Mouse (Mus musculus) bone marrow, adult 2 months (tissue): ENCODE data around the gene Rgs3. TPM values are rescaled to one million over a fixed set of nuclear protein-coding genes. Genes with fewer than 3 reads are reported as not detected.

Experiments used
- H3K27ac ChIP-seq: fragments of 200-500 bp; 2 replicates; pipeline ENCODE4 v1.5.1; 2012; ENCODE audit warnings: low read depth, mild to moderate bottlenecking, control low read depth, inconsistent platforms, low read length; ENCODE audit not compliant: control insufficient read depth, poor library complexity, insufficient read depth
- H3K4me1 ChIP-seq: fragments of 200-500 bp; 2 replicates; pipeline ENCODE4 v1.6.1; 2011; ENCODE audit warnings: low read length; ENCODE audit not compliant: control insufficient read depth, insufficient read depth
- H3K4me3 ChIP-seq: fragments of 200-500 bp; replicated peaks from 2 replicates; pipeline ENCODE3; 2011; ENCODE audit warnings: mild to moderate bottlenecking, low read depth, low read length, control low read depth; ENCODE audit not compliant: control insufficient read depth
- CTCF ChIP-seq: fragments of 200-500 bp; IDR thresholded peaks from 2 replicates; pipeline ENCODE4 v1.5.1; 2011; ENCODE audit warnings: low read length, control low read depth; ENCODE audit not compliant: control insufficient read depth, insufficient read depth
- POLR2A ChIP-seq: fragments of 200-500 bp; IDR thresholded peaks from 2 replicates; pipeline ENCODE4 v1.6.1; 2011; ENCODE audit warnings: low read depth, mild to moderate bottlenecking, control low read depth, low read length, borderline replicate concordance; ENCODE audit not compliant: control insufficient read depth
- WGBS: fragments of 180-500 bp; shearing (Covaris S2); methylation state at CpG from one replicate; pipeline ENCODE4 v1.1.7; 2018; 5-methylcytosine and 5-hydroxymethylcytosine counted together
- polyA plus RNA-seq: library from polyadenylated mRNA; stranded (reverse); fragments of >200 nt; gene quantifications from 2 replicates; pipeline ENCODE4 v1.2.4, GENCODE M21; 2011; ENCODE audit warnings: low replicate concordance; ENCODE audit not compliant: missing spikeins, insufficient read depth, insufficient read length

The Rgs3 gene
- polyA plus RNA-seq, 1 experiment: 27.0 TPM

GRCm38 (mm10) chr4:62527655-62528054, 32.0 kb upstream of the Rgs3 start:
- H3K27ac ChIP-seq: no peak overlapping the region
- 49% methylated on average over 4 of the region's 4 CpGs for WGBS
- TF ChIP-seq CTCF (no peak), POLR2A (no peak)
- no peaks in the 10 kb centered on the region; the same call in 1 of the 2 replicates for H3K4me1 ChIP-seq
- H3K4me3 ChIP-seq: no peak overlapping the region

GRCm38 (mm10) chr4:62533729-62534128, 25.9 kb upstream of the Rgs3 start:
- Histone ChIP-seq H3K4me3 (no peak overlapping the region), H3K4me1 (no peaks in the 10 kb centered on the region), H3K27ac (no peak overlapping the region)
- TF ChIP-seq POLR2A (no peak), CTCF (no peak)
- 76% methylated on average over 6 of the region's 6 CpGs for WGBS

- Histone ChIP-seq H3K4me3 (no peak overlapping the region), H3K4me1 (no peaks in the 10 kb centered on the region), H3K27ac (no peak overlapping the region)
- WGBS: 82% methylated on average over 3 of the region's 3 CpGs
- TF ChIP-seq CTCF (no peak), POLR2A (no peak)
These were observed 17.8 kb upstream of the Rgs3 start for GRCm38 (mm10) chr4:62541802-62542201.

GRCm38 (mm10) chr4:62543782-62544181, 15.9 kb upstream of the Rgs3 start:
- no peak overlapping the region for H3K27ac ChIP-seq
- H3K4me3 ChIP-seq: no peak overlapping the region
- no peaks in the 10 kb centered on the region for H3K4me1 ChIP-seq
- 81% methylated on average over 6 of the region's 6 CpGs for WGBS
- TF ChIP-seq CTCF: no peak
- no peak for TF ChIP-seq POLR2A

GRCm38 (mm10) chr4:62544801-62545200, 14.8 kb upstream of the Rgs3 start:
- Histone ChIP-seq H3K27ac (no peak overlapping the region), H3K4me3 (no peak overlapping the region)
- TF ChIP-seq CTCF: no peak
- TF ChIP-seq POLR2A: no peak

GRCm38 (mm10) chr4:62551966-62552365, 7.7 kb upstream of the Rgs3 start:
- H3K4me3 ChIP-seq: no peak overlapping the region
- no peak for TF ChIP-seq CTCF
- no peak for TF ChIP-seq POLR2A
- no peak overlapping the region for H3K27ac ChIP-seq
- 81% methylated on average over 7 of the region's 7 CpGs for WGBS
- H3K4me1 ChIP-seq: no peaks in the 10 kb centered on the region

More at GRCm38 (mm10) chr4:62544801-62545200, 14.8 kb upstream of the Rgs3 start:
- no peaks in the 10 kb centered on the region for H3K4me1 ChIP-seq

GRCm38 (mm10) chr4:62557436-62557835, 2.2 kb upstream of the Rgs3 start:
- WGBS: 45% methylated on average over 3 of the region's 3 CpGs
- TF ChIP-seq CTCF: no peak
- no peak for TF ChIP-seq POLR2A
- Histone ChIP-seq H3K4me3 (no peak overlapping the region), H3K4me1 (no peaks in the 10 kb centered on the region), H3K27ac (no peak overlapping the region)

GRCm38 (mm10) chr4:62560963-62561629, 1.4 kb downstream of the Rgs3 start:
- Histone ChIP-seq H3K4me1 (no peaks in the 10 kb centered on the region), H3K27ac (no peak overlapping the region), H3K4me3 (no peak overlapping the region)
- no peak for TF ChIP-seq POLR2A
- TF ChIP-seq CTCF: no peak
- 21% methylated on average over 4 of the region's 4 CpGs for WGBS

GRCm38 (mm10) chr4:62561630-62562001, 2.0 kb downstream of the Rgs3 start:
- H3K4me3 ChIP-seq: no peak overlapping the region
- 44% methylated on average over 3 of the region's 3 CpGs for WGBS
- TF ChIP-seq POLR2A: no peak
- no peak for TF ChIP-seq CTCF
- no peaks in the 10 kb centered on the region for H3K4me1 ChIP-seq
- no peak overlapping the region for H3K27ac ChIP-seq

GRCm38 (mm10) chr4:62562006-62562405, 2.4 kb downstream of the Rgs3 start:
- no peak for TF ChIP-seq CTCF
- Histone ChIP-seq H3K27ac (no peak overlapping the region), H3K4me1 (no peaks in the 10 kb centered on the region), H3K4me3 (no peak overlapping the region)
- whole genome bisulfite sequencing: 36% methylated on average over 4 of the region's 4 CpGs
